Mouse (Mus musculus): Measurements from ENCODE around the gene Socs1.

DNA sequence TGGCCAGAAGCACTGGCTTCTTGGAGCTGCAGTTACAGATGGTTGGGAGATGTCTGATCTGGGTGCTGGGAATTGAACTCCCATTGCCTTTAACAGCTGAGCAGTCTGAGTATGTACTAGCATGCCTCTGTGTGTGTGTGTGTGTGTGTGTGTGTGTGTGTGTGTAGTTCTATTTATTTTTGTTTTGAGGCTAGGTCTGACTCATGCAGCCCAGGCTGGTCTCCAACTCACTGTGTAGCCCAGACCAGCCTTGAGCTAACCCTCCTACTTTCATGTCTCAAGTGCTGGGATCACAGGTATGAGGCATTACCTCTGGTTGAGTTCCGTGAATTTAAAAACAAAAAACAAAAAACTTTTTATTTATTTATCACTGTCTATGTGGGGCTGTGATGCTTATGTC, 39.2 kb upstream of the Socs1 start:
- no peak for TF ChIP-seq CTCF (conservative IDR thresholded peaks at IDR 0.05; ENCODE audit: low read length)
- no peak for TF ChIP-seq POU5F1 (IDR thresholded peaks at IDR 0.05; ENCODE audit: borderline replicate concordance, low read length)

Measured in E14TG2a.4 (cell line).